Mouse (Mus musculus): Measurements from ENCODE around the gene Atp8a2. TPM values are rescaled to one million over a fixed set of nuclear protein-coding genes. Genes with fewer than 3 reads are reported as not detected.

The Atp8a2 gene
- total and polyA plus RNA-seq, 3 experiments = 1.8 to 4.3 (median 3.1) TPM

- WGBS = 84% methylated on average over 7 of the region's 7 CpGs
- Histone ChIP-seq H3K27ac (no peak overlapping the region), H3K27me3 (ENCODE audit: control insufficient read depth, insufficient read depth, low read length) (no peaks in the 10 kb centered on the region), H3K4me3 (no peak overlapping the region), H3K79me2 (replicated peaks; ENCODE audit: control insufficient read depth, insufficient read depth, low read length) (no peaks in the 10 kb centered on the region), H3K36me3 (ENCODE audit: control insufficient read depth, insufficient read depth, low read length) (no peaks in the 10 kb centered on the region), H3K4me1 (ENCODE audit: control insufficient read depth, insufficient read depth, low read length) (no peaks in the 10 kb centered on the region), H3K9ac (ENCODE audit: low read depth, low read length) (no peak overlapping the region)
- intact Hi-C loops (cut with DNase I) = no loop called here
- DNase-seq = no peak
- TF ChIP-seq POLR2A (IDR thresholded peaks at IDR 0.05; ENCODE audit: insufficient read depth, low read depth, low read length) (no peak), EP300 (IDR thresholded peaks at IDR 0.05; ENCODE audit: insufficient read depth, low read depth, low read length) (no peak), CTCF (IDR thresholded peaks at IDR 0.05) (no peak)
Observed at GRCm38 (mm10) chr14:59807528-59808300, 389.3 kb downstream of the Atp8a2 start.

- Histone ChIP-seq H3K9ac (ENCODE audit: low read depth, low read length) (no peak overlapping the region), H3K79me2 (replicated peaks; ENCODE audit: control insufficient read depth, insufficient read depth, low read length) (no peaks in the 10 kb centered on the region), H3K27ac (no peak overlapping the region), H3K27me3 (ENCODE audit: control insufficient read depth, insufficient read depth, low read length) (no peaks in the 10 kb centered on the region), H3K36me3 (ENCODE audit: control insufficient read depth, insufficient read depth, low read length) (no peaks in the 10 kb centered on the region), H3K4me1 (ENCODE audit: control insufficient read depth, insufficient read depth, low read length) (no peaks in the 10 kb centered on the region), H3K4me3 (no peak overlapping the region)
- TF ChIP-seq EP300 (IDR thresholded peaks at IDR 0.05; ENCODE audit: insufficient read depth, low read depth, low read length) = no peak
- no peak for TF ChIP-seq POLR2A (IDR thresholded peaks at IDR 0.05; ENCODE audit: insufficient read depth, low read depth, low read length)
- TF ChIP-seq CTCF (IDR thresholded peaks at IDR 0.05) = no peak
- 49% methylated on average over 4 of the region's 4 CpGs for WGBS
- DNase-seq = no peak
- intact Hi-C loops (cut with DNase I) = no loop called here
Observed at GRCm38 (mm10) chr14:59806910-59807309, 390.1 kb downstream of the Atp8a2 start.

- no peaks in the 10 kb centered on the region for H3K27me3 ChIP-seq (ENCODE audit: control insufficient read depth, insufficient read depth, low read length)
- no peaks in the 10 kb centered on the region for H3K36me3 ChIP-seq (ENCODE audit: control insufficient read depth, insufficient read depth, low read length)
- intact Hi-C loops (cut with DNase I) = no loop called here
- no peak overlapping the region for H3K4me3 ChIP-seq
- no peaks in the 10 kb centered on the region for H3K79me2 ChIP-seq (replicated peaks; ENCODE audit: control insufficient read depth, insufficient read depth, low read length)
- H3K27ac ChIP-seq = no peak overlapping the region
- H3K4me1 ChIP-seq (ENCODE audit: control insufficient read depth, insufficient read depth, low read length) = no peaks in the 10 kb centered on the region
- WGBS = 71% methylated on average over 4 of the region's 4 CpGs
- no peak overlapping the region for H3K9ac ChIP-seq (ENCODE audit: low read depth, low read length)
- no peak for DNase-seq
- TF ChIP-seq POLR2A (IDR thresholded peaks at IDR 0.05; ENCODE audit: insufficient read depth, low read depth, low read length) = no peak
- no peak for TF ChIP-seq CTCF (IDR thresholded peaks at IDR 0.05)
- no peak for TF ChIP-seq EP300 (IDR thresholded peaks at IDR 0.05; ENCODE audit: insufficient read depth, low read depth, low read length)
Observed at GRCm38 (mm10) chr14:59806159-59806558, 390.8 kb downstream of the Atp8a2 start.

GRCm38 (mm10) chr14:59805683-59806082 lies 391.3 kb downstream of the Atp8a2 start:
- no peaks in the 10 kb centered on the region for H3K79me2 ChIP-seq (replicated peaks; ENCODE audit: control insufficient read depth, insufficient read depth, low read length)
- DNase-seq = no peak
- H3K27ac ChIP-seq = no peak overlapping the region
- H3K9ac ChIP-seq (ENCODE audit: low read depth, low read length) = no peak overlapping the region
- TF ChIP-seq CTCF (IDR thresholded peaks at IDR 0.05) = no peak
- TF ChIP-seq EP300 (IDR thresholded peaks at IDR 0.05; ENCODE audit: insufficient read depth, low read depth, low read length) = no peak
- TF ChIP-seq POLR2A (IDR thresholded peaks at IDR 0.05; ENCODE audit: insufficient read depth, low read depth, low read length) = no peak
- H3K4me1 ChIP-seq (ENCODE audit: control insufficient read depth, insufficient read depth, low read length) = no peaks in the 10 kb centered on the region
- H3K27me3 ChIP-seq (ENCODE audit: control insufficient read depth, insufficient read depth, low read length) = no peaks in the 10 kb centered on the region
- no peaks in the 10 kb centered on the region for H3K36me3 ChIP-seq (ENCODE audit: control insufficient read depth, insufficient read depth, low read length)
- 70% methylated on average over 7 of the region's 7 CpGs for WGBS
- no peak overlapping the region for H3K4me3 ChIP-seq
- intact Hi-C loops (cut with DNase I) = no loop called here

GRCm38 (mm10) chr14:59801961-59802599 lies 394.9 kb downstream of the Atp8a2 start:
- TF ChIP-seq POLR2A (IDR thresholded peaks at IDR 0.05; ENCODE audit: insufficient read depth, low read depth, low read length) = no peak
- WGBS = 75% methylated on average over 8 of the region's 8 CpGs
- H3K27ac ChIP-seq = no peak overlapping the region
- no peaks in the 10 kb centered on the region for H3K79me2 ChIP-seq (replicated peaks; ENCODE audit: control insufficient read depth, insufficient read depth, low read length)
- DNase-seq = no peak
- H3K4me3 ChIP-seq = no peak overlapping the region
- H3K4me1 ChIP-seq (ENCODE audit: control insufficient read depth, insufficient read depth, low read length) = no peaks in the 10 kb centered on the region
- H3K36me3 ChIP-seq (ENCODE audit: control insufficient read depth, insufficient read depth, low read length) = no peaks in the 10 kb centered on the region
- no peaks in the 10 kb centered on the region for H3K27me3 ChIP-seq (ENCODE audit: control insufficient read depth, insufficient read depth, low read length)
- intact Hi-C loops (cut with DNase I) = no loop called here
- no peak overlapping the region for H3K9ac ChIP-seq (ENCODE audit: low read depth, low read length)

GRCm38 (mm10) chr14:59799511-59799910 lies 397.5 kb downstream of the Atp8a2 start:
- H3K79me2 ChIP-seq (replicated peaks; ENCODE audit: control insufficient read depth, insufficient read depth, low read length) = no peaks in the 10 kb centered on the region
- no peak overlapping the region for H3K4me3 ChIP-seq
- no peaks in the 10 kb centered on the region for H3K27me3 ChIP-seq (ENCODE audit: control insufficient read depth, insufficient read depth, low read length)
- 90% methylated on average over 3 of the region's 3 CpGs for WGBS
- no peak overlapping the region for H3K27ac ChIP-seq
- no peak for TF ChIP-seq CTCF (IDR thresholded peaks at IDR 0.05)
- no peak for TF ChIP-seq POLR2A (IDR thresholded peaks at IDR 0.05; ENCODE audit: insufficient read depth, low read depth, low read length)
- no peak for TF ChIP-seq EP300 (IDR thresholded peaks at IDR 0.05; ENCODE audit: insufficient read depth, low read depth, low read length)
- DNase-seq = no peak
- H3K36me3 ChIP-seq (ENCODE audit: control insufficient read depth, insufficient read depth, low read length) = no peaks in the 10 kb centered on the region
- intact Hi-C loops (cut with DNase I) = no loop called here
- H3K9ac ChIP-seq (ENCODE audit: low read depth, low read length) = no peak overlapping the region
- no peaks in the 10 kb centered on the region for H3K4me1 ChIP-seq (ENCODE audit: control insufficient read depth, insufficient read depth, low read length)
